Comparison of ENCODE assay signal across 7 mouse cellular contexts in genomic region chr10:93539775-93540430, GRCm38 (mm10). TPM values are rescaled to one million over a fixed set of nuclear protein-coding genes. Genes with fewer than 3 reads are reported as not detected.
DNase-seq lines count a peak whose midpoint lies in the region; ATAC-seq and TF ChIP-seq lines count a peak whose summit lies in the region.

Amdhd1 (minus strand) TSS chr10:93540033.

- H3K9me3 ChIP-seq in embryonic facial prominence, embryonic 10.5 days, result no peaks in the 10 kb centered on the region
- H3K9me3 ChIP-seq in intestine, postnatal 0 days (ENCODE audit: control insufficient read depth), result no peaks in the 10 kb centered on the region
- H3K9me3 ChIP-seq in limb, embryonic 12.5 days, result no peaks in the 10 kb centered on the region
- no peaks in the 10 kb centered on the region for H3K9me3 ChIP-seq in midbrain, embryonic 14.5 days (ENCODE audit: control insufficient read depth, low read length)

- peaks cover 46% of the 10 kb centered on the region for H3K27me3 ChIP-seq in embryonic facial prominence, embryonic 10.5 days (replicated peaks; ENCODE audit: low read depth, poor library complexity, severe bottlenecking)
- 0 out of 2 replicates have a peak, but pooled peaks cover 6% of the 10 kb centered on the region for H3K27me3 ChIP-seq in intestine, postnatal 0 days (replicated peaks; ENCODE audit: control insufficient read depth, insufficient read depth, low read length)
- peaks cover 14% of the 10 kb centered on the region for H3K27me3 ChIP-seq in limb, embryonic 12.5 days
- peaks cover 3% of the 10 kb centered on the region; the same call in 1 of the 2 replicates for H3K27me3 ChIP-seq in midbrain, embryonic 14.5 days (ENCODE audit: control insufficient read depth, insufficient read depth, low read length)

- peak within 1 kb of the TSS; percentile 71 for H3K27ac ChIP-seq in embryonic facial prominence, embryonic 10.5 days (replicated peaks)
- no peak within 1 kb of the TSS for H3K27ac ChIP-seq in intestine, postnatal 0 days (ENCODE audit: low read depth, low read length)
- no peak within 1 kb of the TSS for H3K27ac ChIP-seq in limb, embryonic 12.5 days
- H3K27ac ChIP-seq in midbrain, embryonic 14.5 days (replicated peaks; ENCODE audit: low read depth, low read length), result no peak within 1 kb of the TSS

- ATAC-seq in granulocyte monocyte progenitor cell, adult 5-6 weeks (replicated peaks; ENCODE audit: poor library complexity, severe bottlenecking), result peak; percentile 94
- peak; percentile 95 for ATAC-seq in intestine, postnatal 0 days
- peak; percentile 75 for ATAC-seq in limb, embryonic 12.5 days (ENCODE audit: insufficient number of reproducible peaks, insufficient read depth, low FRiP score, low TSS enrichment, low read depth)
- peak; percentile 88 for ATAC-seq in midbrain, embryonic 14.5 days (ENCODE audit: low FRiP score, low TSS enrichment)

- peak; percentile 94 for TF ChIP-seq CTCF in intestine, postnatal 0 days (IDR thresholded peaks at IDR 0.05; ENCODE audit: low read depth)

- H3K4me3 ChIP-seq in embryonic facial prominence, embryonic 10.5 days, result peak within 1 kb of the TSS; percentile 60
- H3K4me3 ChIP-seq in intestine, postnatal 0 days (ENCODE audit: low read depth, low read length), result peak within 1 kb of the TSS; percentile 36
- H3K4me3 ChIP-seq in limb, embryonic 12.5 days (replicated peaks), result peak within 1 kb of the TSS; percentile 43
- peak within 1 kb of the TSS; percentile 32 for H3K4me3 ChIP-seq in midbrain, embryonic 14.5 days (replicated peaks; ENCODE audit: low read depth, low read length)

- 4% methylated on average over 35 of the region's 35 CpGs for WGBS in embryonic facial prominence, embryonic 10.5 days
- 3% methylated on average over 35 of the region's 35 CpGs for WGBS in intestine, postnatal 0 days
- WGBS in limb, embryonic 12.5 days, result 5% methylated on average over 35 of the region's 35 CpGs
- 3% methylated on average over 35 of the region's 35 CpGs for WGBS in midbrain, embryonic 14.5 days

- peak; percentile 92 for DNase-seq in adrenal gland, postnatal 10 days
- peak; percentile 89 for DNase-seq in embryonic facial prominence, embryonic 10.5 days (ENCODE audit: low spot score)
- DNase-seq in midbrain, embryonic 14.5 days, result peak; percentile 85
- DNase-seq in spleen, adult 12 weeks (ENCODE audit: low spot score), result peak; percentile 76

- peaks cover 16% of the 10 kb centered on the region for H3K4me1 ChIP-seq in embryonic facial prominence, embryonic 10.5 days
- H3K4me1 ChIP-seq in intestine, postnatal 0 days (replicated peaks; ENCODE audit: control insufficient read depth, insufficient read depth, low read length), result no peaks in the 10 kb centered on the region
- peaks cover 12% of the 10 kb centered on the region for H3K4me1 ChIP-seq in limb, embryonic 12.5 days (replicated peaks)
- 0 out of 2 replicates have a peak, but pooled peaks cover 6% of the 10 kb centered on the region for H3K4me1 ChIP-seq in midbrain, embryonic 14.5 days (ENCODE audit: control insufficient read depth, insufficient read depth, low read length)

- H3K36me3 ChIP-seq in embryonic facial prominence, embryonic 10.5 days (replicated peaks), result no peaks in the 10 kb centered on the region
- no peaks in the 10 kb centered on the region for H3K36me3 ChIP-seq in intestine, postnatal 0 days (ENCODE audit: control insufficient read depth, insufficient read depth)
- H3K36me3 ChIP-seq in limb, embryonic 12.5 days, result no peaks in the 10 kb centered on the region
- H3K36me3 ChIP-seq in midbrain, embryonic 14.5 days (ENCODE audit: control insufficient read depth, insufficient read depth, low read length), result no peaks in the 10 kb centered on the region

- H3K4me2 ChIP-seq in intestine, postnatal 0 days (replicated peaks; ENCODE audit: low read depth), result peak within 1 kb of the TSS; percentile 73
- peak within 1 kb of the TSS; percentile 86 for H3K4me2 ChIP-seq in limb, embryonic 12.5 days
- peak within 1 kb of the TSS; percentile 62 for H3K4me2 ChIP-seq in midbrain, embryonic 14.5 days (ENCODE audit: low read length)

- H3K9ac ChIP-seq in intestine, postnatal 0 days (ENCODE audit: low read depth, low read length), result 0 out of 2 replicates have a peak within 1 kb of the TSS, but pooled peaks have one; percentile 13
- H3K9ac ChIP-seq in limb, embryonic 12.5 days (replicated peaks), result peak within 1 kb of the TSS; percentile 50
- H3K9ac ChIP-seq in midbrain, embryonic 14.5 days (replicated peaks; ENCODE audit: low read length), result peak within 1 kb of the TSS; percentile 4; the same call in 1 of the 2 replicates

RNA-seq across cellular contexts. Expression of gene Amdhd1, which starts in this region (rescaled TPM):
- total RNA-seq in adrenal gland, postnatal 10 days (2021), result 10 to 100 TPM in 1 of 2 experiments, 1 to 10 TPM in 1; 4.7 to 11.4 TPM
- 0.11 and 0.18 TPM in 2 replicates for polyA plus RNA-seq in embryonic facial prominence, embryonic 10.5 days (2016; fragmentation: Nextera tagmentation; extraction: Ambion mirVana)
- total RNA-seq in granulocyte monocyte progenitor cell, adult 5-6 weeks (2014; fragmentation: Nextera tagmentation), result not detected in 2 replicates
- total RNA-seq in granulocyte monocyte progenitor cell, adult 5-6 weeks (2017), result 0.65 TPM in 1 of 2 replicates, not detected in the other
- polyA plus RNA-seq in intestine, postnatal 0 days (2015; fragmentation: Nextera tagmentation; extraction: Ambion mirVana), result 0.09 TPM in 1 of 2 replicates, not detected in the other
- 0.40 and 0.79 TPM in 2 replicates for polyA plus RNA-seq in limb, embryonic 12.5 days (2016; fragmentation: Nextera tagmentation; extraction: Ambion mirVana)
- not detected in 2 replicates for polyA plus RNA-seq in midbrain, embryonic 14.5 days (2014; fragmentation: Nextera tagmentation; extraction: Ambion mirVana)

Comparison
In these comparisons a context has a peak if more than half of its experiments do, and no peak if none do; other contexts are left out.
1. Peak in DNase-seq, H3K4me3 ChIP-seq and H3K27ac ChIP-seq in embryonic facial prominence, embryonic 10.5 days; RNA of the gene not detected or under 1 TPM.
2. Peak in ATAC-seq in granulocyte monocyte progenitor cell, adult 5-6 weeks; RNA of the gene not detected or under 1 TPM.
3. Peak in ATAC-seq, H3K4me3 ChIP-seq, H3K9ac ChIP-seq and H3K4me2 ChIP-seq in intestine, postnatal 0 days; RNA of the gene not detected or under 1 TPM.
4. Peak in ATAC-seq, H3K4me3 ChIP-seq, H3K9ac ChIP-seq and H3K4me2 ChIP-seq in limb, embryonic 12.5 days; RNA of the gene not detected or under 1 TPM.
5. Peak in DNase-seq, ATAC-seq, H3K4me3 ChIP-seq, H3K9ac ChIP-seq and H3K4me2 ChIP-seq in midbrain, embryonic 14.5 days; RNA of the gene not detected or under 1 TPM.